Mouse (Mus musculus) embryonic fibroblast, embryonic 13.5 days (primary cell): ENCODE results near the gene Zfp446. TPM values are rescaled to one million over a fixed set of nuclear protein-coding genes. Genes with fewer than 3 reads are reported as not detected.
A peak's percentile ranks its signal among the peaks of the same experiment; 100 is the strongest.

Experiments
- H3K27ac ChIP-seq: 2 replicates; pipeline ENCODE4 v1.5.1; 2012; ENCODE audit warnings: low read length, control low read depth, inconsistent platforms; ENCODE audit not compliant: insufficient read depth
- H3K4me1 ChIP-seq: 2 replicates; pipeline ENCODE4 v1.6.1; 2011; ENCODE audit warnings: low read length; ENCODE audit not compliant: control insufficient read depth, insufficient read depth
- H3K4me3 ChIP-seq: 2 replicates; pipeline ENCODE4 v1.5.1; 2011; ENCODE audit warnings: mild to moderate bottlenecking, control low read depth, low read length; ENCODE audit not compliant: insufficient read depth
- CTCF ChIP-seq: IDR thresholded peaks from 2 replicates; pipeline ENCODE4 v1.5.1; 2011; ENCODE audit warnings: mild to moderate bottlenecking, control low read depth, low read length, moderate library complexity, borderline replicate concordance; ENCODE audit not compliant: insufficient read depth
- POLR2A ChIP-seq: IDR thresholded peaks from 2 replicates; pipeline ENCODE4 v1.6.1; 2011; ENCODE audit warnings: low read depth, mild to moderate bottlenecking, control low read depth, low read length, moderate library complexity
- polyA plus RNA-seq: library from polyadenylated mRNA; stranded (reverse); fragments of >200 nt; gene quantifications from 2 replicates; pipeline ENCODE4 v1.2.4, GENCODE M21; 2011; ENCODE audit warnings: low read depth; ENCODE audit not compliant: missing spikeins, insufficient read length

The Zfp446 gene
- polyA plus RNA-seq, 1 experiment = 2.8 TPM

DNA sequence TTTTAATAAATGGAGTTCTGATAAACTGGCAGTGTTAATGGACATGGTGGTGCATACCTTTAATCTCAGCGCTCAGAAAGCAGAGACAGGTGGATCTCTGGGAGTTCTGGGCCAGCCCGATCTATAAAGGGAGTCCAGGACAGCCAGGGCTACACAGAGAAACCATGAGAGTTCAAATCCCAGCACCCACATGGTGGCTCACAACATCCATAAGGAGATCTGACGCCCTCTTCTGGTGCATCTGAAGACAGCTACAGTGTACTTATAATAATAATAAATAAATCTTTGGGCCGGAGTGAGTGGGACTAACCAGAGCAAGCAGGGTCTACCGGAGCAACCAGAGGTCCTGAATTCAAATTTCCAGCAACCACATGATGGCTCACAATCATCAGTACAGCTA, 25.7 kb downstream of the Zfp446 start:
- H3K4me1 ChIP-seq = peaks cover 2% of the 10 kb centered on the region; the same call in 1 of the 2 replicates
- TF ChIP-seq CTCF (no peak), POLR2A (no peak)
- H3K27ac ChIP-seq = no peak overlapping the region
- H3K4me3 ChIP-seq = no peak overlapping the region

DNA sequence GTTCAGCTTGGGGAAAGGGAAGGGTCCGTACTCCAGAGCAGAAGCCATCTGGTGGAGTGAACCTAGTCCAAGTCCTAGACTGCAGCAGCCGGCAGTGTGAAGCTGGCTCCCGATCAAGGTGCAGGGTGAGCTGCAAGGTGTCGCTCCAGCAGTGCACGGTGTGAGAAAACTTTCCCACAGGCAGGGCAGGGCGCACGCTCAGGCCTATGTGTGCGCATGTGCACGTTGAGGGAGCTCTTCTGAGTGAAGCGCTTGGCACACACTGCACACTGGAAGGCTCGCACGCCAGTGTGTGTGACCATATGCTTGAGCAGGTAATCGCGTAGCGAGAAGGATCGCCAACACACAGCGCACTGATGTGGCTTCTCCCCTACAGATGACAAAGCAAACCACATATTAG, 28.4 kb downstream of the Zfp446 start:
- TF ChIP-seq POLR2A (no peak), CTCF (no peak)
- Histone ChIP-seq H3K27ac (no peak overlapping the region), H3K4me1 (peaks cover 3% of the 10 kb centered on the region; the same call in 1 of the 2 replicates), H3K4me3 (no peak overlapping the region)

GRCm38 (mm10) chr7:13006531-13006930, 28.9 kb downstream of the Zfp446 start:
- Histone ChIP-seq H3K4me3 (no peak overlapping the region), H3K4me1 (peaks cover 3% of the 10 kb centered on the region; the same call in 1 of the 2 replicates), H3K27ac (no peak overlapping the region)
- TF ChIP-seq CTCF = no peak
- TF ChIP-seq POLR2A = no peak

GRCm38 (mm10) chr7:13007341-13008092, 29.9 kb downstream of the Zfp446 start:
- no peak overlapping the region for H3K4me3 ChIP-seq
- H3K27ac ChIP-seq = no peak overlapping the region
- no peak for TF ChIP-seq POLR2A
- no peak for TF ChIP-seq CTCF
- H3K4me1 ChIP-seq = peaks cover 3% of the 10 kb centered on the region; the same call in 1 of the 2 replicates

- Histone ChIP-seq H3K4me1 (peaks cover 3% of the 10 kb centered on the region; the same call in 1 of the 2 replicates), H3K4me3 (peak overlapping the region; percentile 82), H3K27ac (peak overlapping the region; percentile 83)
- TF ChIP-seq CTCF = peak; percentile 85
- peak; percentile 80 for TF ChIP-seq POLR2A
Measured at GRCm38 (mm10) chr7:13009143-13010004, 31.7 kb downstream of the Zfp446 start.

DNA sequence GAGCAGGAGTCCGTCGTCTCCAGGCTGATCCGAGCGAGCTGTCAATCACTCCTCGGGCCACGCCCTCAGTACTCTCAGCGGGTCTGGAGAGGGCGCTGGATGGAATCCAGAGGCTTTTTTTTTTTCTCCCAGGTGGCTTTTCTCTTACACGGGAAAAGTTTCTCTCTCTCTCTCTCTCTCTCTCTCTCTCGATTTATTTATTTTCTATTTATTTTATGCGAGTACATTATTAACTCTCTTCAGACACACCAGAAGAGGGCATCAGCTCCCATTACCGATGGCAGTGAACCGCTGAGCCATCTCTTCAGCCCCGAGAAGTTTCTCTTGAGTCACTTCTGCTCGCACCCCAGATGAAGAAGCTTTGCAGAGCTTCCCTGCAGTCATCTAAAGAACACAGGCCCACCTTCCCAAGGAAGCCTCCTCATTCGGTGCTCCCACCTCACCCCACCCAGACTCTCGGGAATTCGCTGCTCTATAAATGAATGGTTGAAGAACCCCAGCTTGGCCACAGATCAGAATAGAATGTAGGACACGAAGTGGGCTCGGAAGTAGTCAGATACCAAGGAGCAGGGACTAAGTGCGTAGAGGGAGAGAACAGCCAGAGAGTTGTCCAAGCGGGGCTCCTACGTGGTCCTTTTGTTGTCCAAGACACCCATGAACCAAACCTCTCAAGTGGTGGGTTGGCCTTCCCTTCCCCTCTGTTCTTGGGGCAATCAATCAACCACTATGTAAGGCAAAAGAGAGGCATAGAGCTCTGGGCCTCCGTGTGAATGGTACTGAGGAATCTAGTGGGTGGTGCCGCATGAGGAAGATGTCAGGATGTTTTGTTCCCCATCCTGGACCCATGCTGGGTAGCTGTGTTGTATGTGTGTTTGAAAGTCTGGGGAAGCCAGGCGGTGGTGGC, 32.6 kb downstream of the Zfp446 start, which contains the start of gene Zbtb45:
Gene Zbtb45 (minus strand): TSS at position 30 of the 904 bp plus-strand sequence.
- H3K27ac ChIP-seq = peak within 1 kb of the TSS; percentile 83
- peak within 1 kb of the TSS; percentile 82 for H3K4me3 ChIP-seq
- peaks cover 3% of the 10 kb centered on the region; the same call in 1 of the 2 replicates for H3K4me1 ChIP-seq
- no peak for TF ChIP-seq CTCF
- peak; percentile 31; the same call in 1 of the 2 replicates for TF ChIP-seq POLR2A

DNA sequence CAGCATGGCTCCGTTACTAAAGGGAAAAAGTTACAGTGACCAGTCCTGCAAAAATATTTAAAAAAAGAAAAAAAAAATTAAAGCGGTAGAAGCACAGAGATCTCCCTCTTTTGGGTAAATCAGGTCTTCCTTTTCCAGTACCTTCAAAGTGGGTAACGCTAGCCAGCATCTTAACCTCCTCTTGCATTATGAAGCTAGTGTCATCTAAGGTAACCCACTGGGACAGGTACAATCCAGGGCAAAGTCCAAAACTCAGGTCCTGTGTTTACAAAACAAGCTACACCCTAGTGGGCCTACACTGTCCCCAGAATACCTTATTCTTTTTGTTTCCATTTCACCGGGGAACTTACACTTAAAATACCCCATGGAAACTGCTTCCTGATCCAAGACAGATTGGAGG, 36.0 kb downstream of the Zfp446 start:
- no peak for TF ChIP-seq CTCF
- no peak overlapping the region for H3K4me3 ChIP-seq
- H3K4me1 ChIP-seq = no peaks in the 10 kb centered on the region
- no peak overlapping the region for H3K27ac ChIP-seq

GRCm38 (mm10) chr7:13014275-13014839, 36.7 kb downstream of the Zfp446 start:
- Histone ChIP-seq H3K4me3 (no peak overlapping the region), H3K4me1 (no peaks in the 10 kb centered on the region), H3K27ac (no peak overlapping the region)
- TF ChIP-seq POLR2A (no peak), CTCF (no peak)

- TF ChIP-seq CTCF = no peak
- Histone ChIP-seq H3K27ac (no peak overlapping the region), H3K4me3 (no peak overlapping the region), H3K4me1 (no peaks in the 10 kb centered on the region)
Measured at GRCm38 (mm10) chr7:13015217-13015616, 37.6 kb downstream of the Zfp446 start.
